ENCODE assay signal across 14 mouse cellular contexts in the genomic region with DNA sequence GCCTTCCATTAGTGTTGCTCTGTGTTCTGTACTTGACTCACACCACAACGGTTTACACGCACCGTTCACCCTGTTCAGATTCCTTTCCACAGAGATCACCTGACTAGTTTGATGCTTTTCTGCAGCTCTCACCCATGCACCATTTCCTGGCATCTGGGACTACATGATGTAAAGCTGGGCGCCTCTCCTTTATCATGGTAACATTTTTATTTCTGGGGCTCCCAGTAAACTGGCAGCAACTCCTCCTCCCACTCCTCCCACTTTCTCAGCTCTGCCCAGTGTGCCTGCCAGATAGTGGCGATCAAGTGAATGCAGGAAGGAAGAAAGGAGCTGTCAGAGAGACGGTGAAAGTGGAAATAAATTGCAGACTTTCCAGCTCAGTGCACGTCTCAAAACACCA. TPM values are rescaled to one million over a fixed set of nuclear protein-coding genes. Genes with fewer than 3 reads are reported as not detected.
DNase-seq lines count a peak whose midpoint lies in the region; ATAC-seq and TF ChIP-seq lines count a peak whose summit lies in the region.
"Had no signal": no experiment of that assay in that cellular context is flagged by ENCODE, and none has a peak within 500 bp of the region (broad histone marks: within the 10 kb centered on the region; RNA-seq: fewer than 3 reads in every experiment).

No protein-coding gene starts in this region.

- 59% methylated on average over 7 of the region's 7 CpGs for WGBS in forebrain, embryonic 12.5 days
- 79% methylated on average over 7 of the region's 7 CpGs for WGBS in forebrain, embryonic 10.5 days
- WGBS in hindbrain, embryonic 12.5 days, result 58% methylated on average over 7 of the region's 7 CpGs
- 49% methylated on average over 7 of the region's 7 CpGs for WGBS in hindbrain, postnatal 0 days
- WGBS in midbrain, embryonic 14.5 days, result 67% methylated on average over 7 of the region's 7 CpGs
- WGBS in midbrain, embryonic 16.5 days, result 71% methylated on average over 7 of the region's 7 CpGs

- TF ChIP-seq CTCF in hindbrain, postnatal 0 days (IDR thresholded peaks at IDR 0.05; ENCODE audit: low read depth), result no peak

- H3K4me3 ChIP-seq in forebrain, embryonic 12.5 days (replicated peaks), result no peak overlapping the region
- H3K4me3 ChIP-seq in forebrain, embryonic 10.5 days, result no peak overlapping the region
- H3K4me3 ChIP-seq in hindbrain, embryonic 12.5 days, result no peak overlapping the region
- no peak overlapping the region for H3K4me3 ChIP-seq in hindbrain, postnatal 0 days (ENCODE audit: low read length)
- H3K4me3 ChIP-seq in midbrain, embryonic 14.5 days (replicated peaks; ENCODE audit: low read depth, low read length), result no peak overlapping the region
- H3K4me3 ChIP-seq in midbrain, embryonic 16.5 days (ENCODE audit: low read depth, low read length), result no peak overlapping the region
- H3K4me3 ChIP-seq: left cerebral cortex, adult 2 months; liver, embryonic 13.5 days; myocyte had no signal

- peak; percentile 55; the same call in 1 of the 2 replicates for ATAC-seq in forebrain, embryonic 12.5 days (ENCODE audit: low FRiP score)
- ATAC-seq in hindbrain, embryonic 12.5 days (ENCODE audit: low FRiP score), result peak; percentile 35; the same call in 1 of the 2 replicates
- no peak for ATAC-seq in hindbrain, postnatal 0 days
- no peak for ATAC-seq in midbrain, embryonic 14.5 days (ENCODE audit: low FRiP score, low TSS enrichment)
- ATAC-seq in midbrain, embryonic 16.5 days, result no peak
- ATAC-seq: intestine, postnatal 0 days had no signal

- H3K27me3 ChIP-seq in forebrain, embryonic 12.5 days, result no peaks in the 10 kb centered on the region
- no peaks in the 10 kb centered on the region for H3K27me3 ChIP-seq in forebrain, embryonic 10.5 days (ENCODE audit: poor library complexity, severe bottlenecking)
- H3K27me3 ChIP-seq in hindbrain, embryonic 12.5 days, result no peaks in the 10 kb centered on the region
- H3K27me3 ChIP-seq in hindbrain, postnatal 0 days (ENCODE audit: insufficient read depth, low read length), result no peaks in the 10 kb centered on the region
- no peaks in the 10 kb centered on the region for H3K27me3 ChIP-seq in midbrain, embryonic 14.5 days (ENCODE audit: control insufficient read depth, insufficient read depth, low read length)
- no peaks in the 10 kb centered on the region for H3K27me3 ChIP-seq in midbrain, embryonic 16.5 days (ENCODE audit: control insufficient read depth, insufficient read depth, low read depth, low read length)
- H3K27me3 ChIP-seq: liver, embryonic 13.5 days had no signal

- no peak for DNase-seq in forebrain, embryonic 10.5 days (ENCODE audit: extremely low spot score, low spot score)
- DNase-seq in hindbrain, postnatal 0 days (ENCODE audit: low spot score), result no peak
- peak; percentile 14 for DNase-seq in midbrain, embryonic 14.5 days
- DNase-seq in right cerebral cortex, postnatal 25 days, result peak; percentile 46
- no peak for DNase-seq in adrenal gland, adult 18-20 months (ENCODE audit: low spot score in 2 of 2)
- DNase-seq: heart, adult 18-20 months; liver, embryonic 13.5 days had no signal

- H3K4me1 ChIP-seq in forebrain, embryonic 12.5 days, result peaks cover 3% of the 10 kb centered on the region; the same call in 1 of the 2 replicates
- peaks cover 11% of the 10 kb centered on the region for H3K4me1 ChIP-seq in forebrain, embryonic 10.5 days
- no peaks in the 10 kb centered on the region for H3K4me1 ChIP-seq in hindbrain, embryonic 12.5 days
- no peaks in the 10 kb centered on the region for H3K4me1 ChIP-seq in hindbrain, postnatal 0 days (ENCODE audit: insufficient read depth, low read length)
- H3K4me1 ChIP-seq in midbrain, embryonic 14.5 days (ENCODE audit: control insufficient read depth, insufficient read depth, low read length), result no peaks in the 10 kb centered on the region
- no peaks in the 10 kb centered on the region for H3K4me1 ChIP-seq in midbrain, embryonic 16.5 days (ENCODE audit: control insufficient read depth, insufficient read depth, low read length)
- H3K4me1 ChIP-seq: liver, embryonic 13.5 days had no signal

- H3K4me2 ChIP-seq in forebrain, embryonic 12.5 days, result no peak overlapping the region
- no peak overlapping the region for H3K4me2 ChIP-seq in hindbrain, embryonic 12.5 days (replicated peaks)
- H3K4me2 ChIP-seq in hindbrain, postnatal 0 days (ENCODE audit: low read depth, low read length), result no peak overlapping the region
- H3K4me2 ChIP-seq in midbrain, embryonic 14.5 days (ENCODE audit: low read length), result no peak overlapping the region
- no peak overlapping the region for H3K4me2 ChIP-seq in midbrain, embryonic 16.5 days (ENCODE audit: low read length)
- H3K4me2 ChIP-seq: liver, embryonic 13.5 days had no signal

- no peak overlapping the region for H3K27ac ChIP-seq in forebrain, embryonic 12.5 days
- H3K27ac ChIP-seq in forebrain, embryonic 10.5 days, result no peak overlapping the region
- no peak overlapping the region for H3K27ac ChIP-seq in hindbrain, embryonic 12.5 days
- H3K27ac ChIP-seq in hindbrain, postnatal 0 days, result no peak overlapping the region
- no peak overlapping the region for H3K27ac ChIP-seq in midbrain, embryonic 14.5 days (replicated peaks; ENCODE audit: low read depth, low read length)
- H3K27ac ChIP-seq in midbrain, embryonic 16.5 days (ENCODE audit: low read length), result no peak overlapping the region
- H3K27ac ChIP-seq: left cerebral cortex, adult 2 months; liver, embryonic 13.5 days had no signal

- H3K9me3 ChIP-seq in forebrain, embryonic 12.5 days, result no peaks in the 10 kb centered on the region
- H3K9me3 ChIP-seq in forebrain, embryonic 10.5 days, result no peaks in the 10 kb centered on the region
- no peaks in the 10 kb centered on the region for H3K9me3 ChIP-seq in hindbrain, embryonic 12.5 days (replicated peaks)
- H3K9me3 ChIP-seq in hindbrain, postnatal 0 days (ENCODE audit: low read length), result no peaks in the 10 kb centered on the region
- H3K9me3 ChIP-seq in midbrain, embryonic 14.5 days (ENCODE audit: control insufficient read depth, low read length), result no peaks in the 10 kb centered on the region
- no peaks in the 10 kb centered on the region for H3K9me3 ChIP-seq in midbrain, embryonic 16.5 days (replicated peaks; ENCODE audit: control insufficient read depth, low read length, poor library complexity, severe bottlenecking)
- H3K9me3 ChIP-seq: G1E; liver, embryonic 13.5 days had no signal

- H3K9ac ChIP-seq in forebrain, embryonic 12.5 days, result no peak overlapping the region
- no peak overlapping the region for H3K9ac ChIP-seq in hindbrain, embryonic 12.5 days
- no peak overlapping the region for H3K9ac ChIP-seq in hindbrain, postnatal 0 days (replicated peaks; ENCODE audit: low read length)
- H3K9ac ChIP-seq in midbrain, embryonic 14.5 days (replicated peaks; ENCODE audit: low read length), result no peak overlapping the region
- H3K9ac ChIP-seq in midbrain, embryonic 16.5 days (ENCODE audit: low read depth, low read length), result no peak overlapping the region
- H3K9ac ChIP-seq: liver, embryonic 13.5 days had no signal

- no peaks in the 10 kb centered on the region for H3K36me3 ChIP-seq in forebrain, embryonic 12.5 days (replicated peaks)
- no peaks in the 10 kb centered on the region for H3K36me3 ChIP-seq in forebrain, embryonic 10.5 days (replicated peaks)
- no peaks in the 10 kb centered on the region for H3K36me3 ChIP-seq in hindbrain, embryonic 12.5 days
- H3K36me3 ChIP-seq in hindbrain, postnatal 0 days (ENCODE audit: insufficient read depth, low read length), result no peaks in the 10 kb centered on the region
- no peaks in the 10 kb centered on the region for H3K36me3 ChIP-seq in midbrain, embryonic 14.5 days (ENCODE audit: control insufficient read depth, insufficient read depth, low read length)
- H3K36me3 ChIP-seq in midbrain, embryonic 16.5 days (ENCODE audit: control insufficient read depth, insufficient read depth, low read length), result no peaks in the 10 kb centered on the region
- H3K36me3 ChIP-seq: G1E; liver, embryonic 13.5 days had no signal

RNA-seq across cellular contexts. Expression of gene Bmper, which starts 45.7 kb away (rescaled TPM):
- 13.5 and 14.0 TPM in 2 replicates for polyA plus RNA-seq in forebrain, embryonic 12.5 days (2016; fragmentation: Nextera tagmentation; extraction: Ambion mirVana)
- polyA plus RNA-seq in forebrain, embryonic 10.5 days (2016; fragmentation: Nextera tagmentation; extraction: Ambion mirVana), result 4.1 and 5.1 TPM in 2 replicates
- polyA plus RNA-seq in hindbrain, embryonic 12.5 days (2016; fragmentation: Nextera tagmentation; extraction: Ambion mirVana), result 9.7 and 11.1 TPM in 2 replicates
- total RNA-seq in hindbrain, postnatal 0 days (2014; rRNA removed), result 9.9 and 10.2 TPM in 2 replicates
- polyA plus RNA-seq in hindbrain, postnatal 0 days (2015; fragmentation: Nextera tagmentation; extraction: Ambion mirVana), result 6.7 and 8.1 TPM in 2 replicates
- 4.9 and 5.3 TPM in 2 replicates for polyA plus RNA-seq in midbrain, embryonic 14.5 days (2014; fragmentation: Nextera tagmentation; extraction: Ambion mirVana)
- polyA plus RNA-seq in midbrain, embryonic 16.5 days (2015; fragmentation: Nextera tagmentation; extraction: Ambion mirVana), result 8.0 and 9.6 TPM in 2 replicates
- total RNA-seq in adrenal gland, adult 18-20 months (2021), result 1 to 10 TPM; 1.0 to 2.2 TPM
- polyA plus RNA-seq: G1E had no signal

Comparison
In these comparisons a context has a peak if more than half of its experiments do, and no peak if none do; other contexts are left out.
1. ATAC-seq: peak in forebrain, embryonic 12.5 days (single experiment) and hindbrain, embryonic 12.5 days (single experiment); none in hindbrain, postnatal 0 days (single experiment), midbrain, embryonic 14.5 days (single experiment) and midbrain, embryonic 16.5 days (single experiment).
2. DNase-seq: peak in midbrain, embryonic 14.5 days (single experiment) and right cerebral cortex, postnatal 25 days (single experiment); none in forebrain, embryonic 10.5 days (single experiment), hindbrain, postnatal 0 days (single experiment) and adrenal gland, adult 18-20 months (0 of 2).